Mouse (Mus musculus): ENCODE data around the gene Ikzf1. TPM values are rescaled to one million over a fixed set of nuclear protein-coding genes. Genes with fewer than 3 reads are reported as not detected.
A peak's percentile ranks its signal among the peaks of the same experiment; 100 is the strongest.

Ikzf1 gene
- polyA plus RNA-seq, 1 experiment from 2014 or later: 3.2 TPM

DNA sequence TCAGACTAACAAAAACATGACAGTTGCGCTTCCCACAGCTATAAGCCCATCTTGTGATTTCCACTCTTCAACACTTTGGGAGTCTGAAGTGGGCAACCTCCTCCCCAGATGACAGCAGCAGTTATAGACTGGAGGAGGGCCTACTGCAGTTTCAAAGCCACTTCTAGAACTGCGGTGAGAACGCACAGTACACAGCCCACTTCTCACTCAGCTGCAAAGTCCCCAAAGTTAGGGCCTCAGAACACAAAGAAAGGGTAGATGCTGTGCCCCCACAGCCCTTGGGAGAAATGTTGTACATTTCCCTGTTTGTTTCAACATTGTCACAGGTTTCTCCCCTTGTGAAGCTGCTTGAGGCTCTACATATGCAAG lies 16.9 kb upstream of the Ikzf1 start:
- H3K4me3 ChIP-seq (ENCODE audit: low read depth, low read length): no peak overlapping the region
- H3K9me3 ChIP-seq (ENCODE audit: control insufficient read depth, low read length): no peaks in the 10 kb centered on the region
- no peaks in the 10 kb centered on the region for H3K27me3 ChIP-seq (ENCODE audit: control insufficient read depth, insufficient read depth, low read length)
- no peaks in the 10 kb centered on the region for H3K4me1 ChIP-seq (ENCODE audit: control insufficient read depth, insufficient read depth, low read length)
- no peaks in the 10 kb centered on the region for H3K36me3 ChIP-seq (ENCODE audit: control insufficient read depth, insufficient read depth, low read length)
- no peak for DNase-seq (ENCODE audit: low spot score)
- WGBS: 88% methylated on average over 3 of the region's 3 CpGs
- no peak for ATAC-seq (ENCODE audit: insufficient read depth, low FRiP score, low TSS enrichment)
- no peak overlapping the region for H3K9ac ChIP-seq (ENCODE audit: low read length)
- H3K27ac ChIP-seq (ENCODE audit: low read depth, low read length): no peak overlapping the region
- H3K4me2 ChIP-seq (ENCODE audit: low read depth): no peak overlapping the region

DNA sequence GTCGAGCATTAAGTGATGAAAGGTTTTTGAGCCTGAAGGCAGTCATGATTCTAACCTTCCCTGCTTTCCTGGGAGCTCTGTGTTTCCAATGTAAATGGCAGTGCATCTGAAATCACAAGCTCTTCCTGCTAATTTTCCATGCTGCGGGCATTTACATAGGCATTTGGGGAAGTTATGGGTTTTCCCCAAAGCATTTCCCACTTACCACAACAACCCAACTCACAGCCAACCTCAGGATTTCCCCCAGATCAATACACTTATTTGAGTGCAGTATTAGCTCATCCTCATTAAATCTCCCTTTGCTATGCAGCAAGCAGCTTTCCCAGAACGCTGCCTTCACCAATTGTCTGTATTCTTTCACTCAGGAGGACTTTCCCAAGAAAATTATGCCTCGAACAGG lies 11.8 kb upstream of the Ikzf1 start:
- Histone ChIP-seq H3K27ac (ENCODE audit: low read depth, low read length) (no peak overlapping the region), H3K4me3 (ENCODE audit: low read depth, low read length) (no peak overlapping the region), H3K36me3 (ENCODE audit: control insufficient read depth, insufficient read depth, low read length) (no peaks in the 10 kb centered on the region), H3K9ac (ENCODE audit: low read length) (no peak overlapping the region), H3K4me2 (ENCODE audit: low read depth) (no peak overlapping the region), H3K27me3 (ENCODE audit: control insufficient read depth, insufficient read depth, low read length) (no peaks in the 10 kb centered on the region), H3K9me3 (ENCODE audit: control insufficient read depth, low read length) (no peaks in the 10 kb centered on the region), H3K4me1 (ENCODE audit: control insufficient read depth, insufficient read depth, low read length) (no peaks in the 10 kb centered on the region)
- WGBS: 82% methylated on average over 4 of the region's 4 CpGs
- no peak for DNase-seq (ENCODE audit: low spot score)
- no peak for ATAC-seq (ENCODE audit: insufficient read depth, low FRiP score, low TSS enrichment)

DNA sequence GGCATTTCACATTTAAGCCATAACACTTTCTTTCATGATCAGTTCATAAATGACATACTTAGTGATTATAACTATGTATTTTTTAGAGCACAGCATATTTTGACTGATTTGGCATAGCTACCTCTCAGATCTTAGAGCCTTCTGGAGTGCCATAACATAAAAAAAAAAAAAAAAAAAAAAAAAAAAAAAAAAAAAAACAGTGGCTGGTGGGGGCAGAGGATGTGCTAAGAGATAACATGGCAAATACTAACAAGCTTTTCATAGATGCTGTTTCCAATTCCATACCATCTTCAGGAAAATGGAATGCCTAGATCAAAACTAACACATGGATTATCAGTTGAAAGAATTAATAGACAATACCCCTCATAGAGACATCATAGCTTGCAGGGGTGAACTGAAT lies 9.7 kb upstream of the Ikzf1 start:
- no peaks in the 10 kb centered on the region for H3K27me3 ChIP-seq (ENCODE audit: control insufficient read depth, insufficient read depth, low read length)
- H3K9ac ChIP-seq (ENCODE audit: low read length): no peak overlapping the region
- no peak overlapping the region for H3K4me2 ChIP-seq (ENCODE audit: low read depth)
- no peaks in the 10 kb centered on the region for H3K9me3 ChIP-seq (ENCODE audit: control insufficient read depth, low read length)
- no peak overlapping the region for H3K27ac ChIP-seq (ENCODE audit: low read depth, low read length)
- no peak overlapping the region for H3K4me3 ChIP-seq (ENCODE audit: low read depth, low read length)
- no peak for DNase-seq (ENCODE audit: low spot score)
- no peaks in the 10 kb centered on the region for H3K4me1 ChIP-seq (ENCODE audit: control insufficient read depth, insufficient read depth, low read length)
- no peak for ATAC-seq (ENCODE audit: insufficient read depth, low FRiP score, low TSS enrichment)
- no peaks in the 10 kb centered on the region for H3K36me3 ChIP-seq (ENCODE audit: control insufficient read depth, insufficient read depth, low read length)

DNA sequence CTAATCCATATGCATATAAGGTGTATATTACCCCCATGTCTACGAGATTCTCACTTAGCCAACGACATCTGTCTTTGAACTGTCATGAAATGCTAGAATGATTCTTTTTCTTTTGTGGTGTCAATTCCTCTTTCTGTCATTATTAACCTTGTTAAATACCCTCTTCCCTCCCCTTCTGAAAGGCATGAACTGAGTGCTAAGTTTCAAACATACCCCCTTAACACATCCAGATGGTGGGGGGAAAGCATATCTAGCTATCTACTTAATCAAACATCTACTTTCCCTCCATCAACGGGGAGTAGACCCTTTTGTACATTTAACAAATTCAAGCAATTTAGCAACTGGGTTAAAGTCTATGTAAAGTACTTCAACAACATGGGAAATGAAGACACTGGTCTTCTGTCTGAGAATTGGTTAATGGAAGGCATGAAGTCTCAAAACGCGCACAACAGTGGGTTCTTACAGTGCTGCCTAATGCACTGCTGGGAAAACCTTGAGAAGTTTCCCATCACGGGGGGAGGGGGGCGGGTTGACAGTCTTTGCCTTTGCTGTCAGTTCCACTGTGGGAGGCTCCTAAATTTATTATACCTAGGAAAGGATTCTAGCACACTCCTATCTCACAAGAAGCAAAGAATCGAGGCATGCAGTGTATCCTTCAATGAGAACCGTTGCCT lies 8.6 kb upstream of the Ikzf1 start:
- no peak for ATAC-seq (ENCODE audit: insufficient read depth, low FRiP score, low TSS enrichment)
- Histone ChIP-seq H3K27ac (ENCODE audit: low read depth, low read length) (no peak overlapping the region), H3K4me2 (ENCODE audit: low read depth) (no peak overlapping the region), H3K27me3 (ENCODE audit: control insufficient read depth, insufficient read depth, low read length) (no peaks in the 10 kb centered on the region), H3K36me3 (ENCODE audit: control insufficient read depth, insufficient read depth, low read length) (no peaks in the 10 kb centered on the region), H3K4me1 (ENCODE audit: control insufficient read depth, insufficient read depth, low read length) (no peaks in the 10 kb centered on the region), H3K4me3 (ENCODE audit: low read depth, low read length) (no peak overlapping the region), H3K9ac (ENCODE audit: low read length) (no peak overlapping the region), H3K9me3 (ENCODE audit: control insufficient read depth, low read length) (no peaks in the 10 kb centered on the region)
- DNase-seq (ENCODE audit: low spot score): no peak
- 81% methylated on average over 9 of the region's 9 CpGs for WGBS

DNA sequence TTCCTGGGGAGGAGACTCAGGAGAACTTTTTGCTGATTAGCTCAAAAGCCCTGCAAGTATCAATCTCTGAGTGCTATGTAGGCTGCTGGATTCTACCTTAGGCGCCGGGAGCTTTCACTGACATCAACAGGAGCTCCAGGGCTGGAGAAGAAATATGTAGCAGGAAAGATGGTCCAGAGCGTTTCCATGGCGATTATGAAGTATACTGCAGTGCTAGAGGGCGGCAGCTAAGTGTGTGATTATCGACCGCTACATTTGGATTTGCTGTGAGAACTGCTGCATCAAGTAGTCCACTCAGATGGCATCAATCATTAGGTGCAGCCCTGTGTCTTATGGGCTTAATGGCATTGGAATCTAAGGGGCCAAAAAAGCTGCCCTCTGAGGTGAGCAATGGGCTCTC lies 7.6 kb upstream of the Ikzf1 start:
- WGBS: 91% methylated on average over 7 of the region's 7 CpGs
- Histone ChIP-seq H3K4me2 (ENCODE audit: low read depth) (no peak overlapping the region), H3K4me1 (ENCODE audit: control insufficient read depth, insufficient read depth, low read length) (no peaks in the 10 kb centered on the region), H3K27ac (ENCODE audit: low read depth, low read length) (no peak overlapping the region), H3K9me3 (ENCODE audit: control insufficient read depth, low read length) (no peaks in the 10 kb centered on the region), H3K36me3 (ENCODE audit: control insufficient read depth, insufficient read depth, low read length) (no peaks in the 10 kb centered on the region), H3K4me3 (ENCODE audit: low read depth, low read length) (no peak overlapping the region), H3K27me3 (ENCODE audit: control insufficient read depth, insufficient read depth, low read length) (no peaks in the 10 kb centered on the region), H3K9ac (ENCODE audit: low read length) (no peak overlapping the region)
- ATAC-seq (ENCODE audit: insufficient read depth, low FRiP score, low TSS enrichment): no peak
- no peak for DNase-seq (ENCODE audit: low spot score)

DNA sequence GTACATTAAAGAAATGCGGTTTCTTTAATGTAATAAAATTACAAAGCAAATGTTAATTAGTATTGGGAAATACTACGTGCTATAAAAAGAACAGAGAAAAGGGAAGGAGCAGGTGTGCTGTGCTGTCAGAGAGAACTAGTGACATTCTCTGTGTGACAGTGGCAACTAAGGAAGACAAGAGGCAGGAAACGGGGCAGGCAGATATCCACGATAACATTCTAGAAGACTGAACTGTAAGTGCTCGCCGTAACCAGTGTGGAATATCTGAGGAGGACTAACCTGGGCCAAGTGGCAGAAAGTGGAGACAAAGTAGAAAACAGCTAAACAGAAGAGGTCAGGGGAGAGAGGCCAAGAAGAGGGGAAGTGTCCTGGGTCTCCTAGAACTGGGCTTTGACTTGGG lies 5.8 kb upstream of the Ikzf1 start:
- Histone ChIP-seq H3K9me3 (ENCODE audit: control insufficient read depth, low read length) (no peaks in the 10 kb centered on the region), H3K27ac (ENCODE audit: low read depth, low read length) (no peak overlapping the region), H3K36me3 (ENCODE audit: control insufficient read depth, insufficient read depth, low read length) (no peaks in the 10 kb centered on the region), H3K4me2 (ENCODE audit: low read depth) (no peak overlapping the region), H3K4me1 (ENCODE audit: control insufficient read depth, insufficient read depth, low read length) (no peaks in the 10 kb centered on the region), H3K4me3 (ENCODE audit: low read depth, low read length) (no peak overlapping the region), H3K27me3 (ENCODE audit: control insufficient read depth, insufficient read depth, low read length) (peaks cover 3% of the 10 kb centered on the region), H3K9ac (ENCODE audit: low read length) (no peak overlapping the region)
- DNase-seq (ENCODE audit: low spot score) (no peak), ATAC-seq (ENCODE audit: insufficient read depth, low FRiP score, low TSS enrichment) (no peak)
- 80% methylated on average over 6 of the region's 6 CpGs for WGBS

DNA sequence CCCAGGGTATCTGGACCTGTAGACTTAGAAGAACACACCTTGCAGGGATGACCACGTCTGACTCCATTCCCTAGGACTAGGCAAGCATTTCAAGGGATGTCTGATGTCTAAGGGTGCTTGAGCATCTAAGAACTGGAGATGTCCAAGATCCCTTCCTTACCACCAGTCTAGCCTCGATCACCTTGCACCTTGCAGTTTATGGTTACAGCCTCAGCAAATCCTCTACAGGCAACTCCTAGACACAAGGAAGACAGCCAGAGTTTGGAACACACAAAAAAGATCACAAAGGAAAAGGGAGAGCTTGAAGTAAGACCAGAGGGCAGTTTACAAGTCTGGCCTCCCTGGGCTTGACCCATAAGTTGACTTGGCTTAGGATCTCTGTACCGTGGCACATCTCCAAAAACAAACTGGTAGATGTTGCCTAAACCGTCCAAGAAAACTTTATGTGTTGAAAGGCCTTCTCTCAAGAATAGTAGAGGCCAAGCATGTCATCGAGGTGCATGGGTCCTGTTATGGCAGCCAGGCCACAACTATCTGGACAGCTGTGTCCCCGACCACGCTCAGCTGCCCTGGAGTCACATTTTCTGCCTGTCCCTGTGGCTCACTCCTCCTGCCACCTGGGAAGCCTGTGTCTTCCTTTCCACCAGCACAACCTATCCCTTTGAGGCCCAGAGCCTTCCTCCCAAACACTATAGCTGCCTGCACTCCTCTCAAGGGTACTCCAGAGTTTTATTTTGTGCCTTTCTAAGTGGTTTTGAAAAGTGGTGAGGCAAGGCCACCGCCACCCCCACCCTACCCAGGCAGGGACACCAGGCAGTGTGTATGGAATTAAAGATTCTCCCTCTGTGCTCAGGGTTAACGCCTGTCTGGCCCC lies 510 bp upstream of the Ikzf1 start:
- Histone ChIP-seq H3K4me3 (ENCODE audit: low read depth, low read length) (peak overlapping the region; percentile 64; the same call in 1 of the 2 replicates), H3K4me2 (ENCODE audit: low read depth) (no peak overlapping the region), H3K27ac (ENCODE audit: low read depth, low read length) (no peak overlapping the region), H3K27me3 (ENCODE audit: control insufficient read depth, insufficient read depth, low read length) (peaks cover 25% of the 10 kb centered on the region), H3K36me3 (ENCODE audit: control insufficient read depth, insufficient read depth, low read length) (no peaks in the 10 kb centered on the region), H3K9ac (ENCODE audit: low read length) (no peak overlapping the region), H3K4me1 (ENCODE audit: control insufficient read depth, insufficient read depth, low read length) (0 out of 2 replicates have a peak, but pooled peaks cover 4% of the 10 kb centered on the region), H3K9me3 (ENCODE audit: control insufficient read depth, low read length) (no peaks in the 10 kb centered on the region)
- ATAC-seq (ENCODE audit: insufficient read depth, low FRiP score, low TSS enrichment) (no peak), DNase-seq (ENCODE audit: low spot score) (no peak)
- WGBS: 62% methylated on average over 9 of the region's 9 CpGs

DNA sequence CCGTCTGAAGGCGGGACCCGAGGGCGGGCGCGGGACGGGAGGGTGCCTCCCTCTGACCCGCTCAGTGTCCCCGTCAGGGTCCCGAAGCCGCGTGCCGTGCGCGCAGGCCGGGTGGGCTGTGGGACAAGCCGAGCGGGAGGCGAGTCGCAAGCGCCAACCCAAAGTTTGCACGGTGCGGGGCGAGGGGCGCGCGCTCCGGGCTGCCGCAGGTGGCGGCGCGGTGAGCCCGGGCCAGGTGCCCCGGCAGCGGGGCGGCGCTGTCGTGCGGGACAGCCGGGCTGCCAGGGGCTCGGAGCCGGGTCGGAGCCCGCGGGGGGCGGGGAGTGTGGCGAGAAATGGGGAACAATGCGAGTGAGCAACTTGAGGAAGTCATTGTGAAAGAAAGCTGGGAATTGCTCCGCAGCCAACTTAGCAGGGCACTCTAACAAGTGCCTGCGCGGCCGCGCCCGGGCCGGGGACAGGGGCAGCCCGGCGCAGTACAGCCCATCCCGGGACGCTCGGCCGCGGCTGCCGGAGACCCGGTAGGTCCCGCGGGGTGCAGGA lies 1.1 kb downstream of the Ikzf1 start:
- peak overlapping the region; percentile 64 for H3K4me3 ChIP-seq (ENCODE audit: low read depth, low read length)
- H3K4me2 ChIP-seq (ENCODE audit: low read depth): peak overlapping the region; percentile 97
- no peaks in the 10 kb centered on the region for H3K9me3 ChIP-seq (ENCODE audit: control insufficient read depth, low read length)
- H3K9ac ChIP-seq (ENCODE audit: low read length): peak overlapping the region; percentile 53
- DNase-seq (ENCODE audit: low spot score) (peak; percentile 60), ATAC-seq (ENCODE audit: insufficient read depth, low FRiP score, low TSS enrichment) (peak; percentile 67)
- no peaks in the 10 kb centered on the region for H3K36me3 ChIP-seq (ENCODE audit: control insufficient read depth, insufficient read depth, low read length)
- under 1% methylated on average over 60 of the region's 66 CpGs for WGBS
- peaks cover 25% of the 10 kb centered on the region for H3K27me3 ChIP-seq (ENCODE audit: control insufficient read depth, insufficient read depth, low read length)
- H3K27ac ChIP-seq (ENCODE audit: low read depth, low read length): no peak overlapping the region
- 0 out of 2 replicates have a peak, but pooled peaks cover 4% of the 10 kb centered on the region for H3K4me1 ChIP-seq (ENCODE audit: control insufficient read depth, insufficient read depth, low read length)

Data from neural tube, embryonic 11.5 days (tissue).